Mouse (Mus musculus): Measurements from ENCODE around the gene Jag2. TPM values are rescaled to one million over a fixed set of nuclear protein-coding genes. Genes with fewer than 3 reads are reported as not detected.

The Jag2 gene
- polyA plus RNA-seq, 1 experiment: 0.25 TPM

DNA sequence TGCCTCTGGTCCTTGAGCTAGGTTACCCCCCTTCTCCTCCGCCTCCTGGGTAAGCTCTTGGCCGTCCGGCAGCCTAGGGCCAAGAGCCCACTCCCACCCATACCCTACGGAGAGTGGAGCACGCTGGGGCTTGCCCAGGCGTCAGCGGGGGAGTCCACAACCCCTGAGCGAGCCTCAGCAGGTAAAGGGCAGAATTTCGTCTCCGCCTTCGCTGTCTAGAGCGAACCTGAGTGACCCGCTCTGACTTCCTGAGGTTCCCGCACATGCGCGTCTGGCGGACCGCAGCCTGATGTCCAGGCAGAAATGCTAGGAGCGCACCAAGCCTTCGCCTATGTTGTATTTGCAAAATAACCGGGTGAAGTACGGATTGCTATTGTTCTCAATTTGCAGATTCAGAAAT is 55.4 kb downstream of the Jag2 start:
- no peaks in the 10 kb centered on the region for H3K4me1 ChIP-seq (ENCODE audit: control insufficient read depth, insufficient read depth, low read length)

DNA sequence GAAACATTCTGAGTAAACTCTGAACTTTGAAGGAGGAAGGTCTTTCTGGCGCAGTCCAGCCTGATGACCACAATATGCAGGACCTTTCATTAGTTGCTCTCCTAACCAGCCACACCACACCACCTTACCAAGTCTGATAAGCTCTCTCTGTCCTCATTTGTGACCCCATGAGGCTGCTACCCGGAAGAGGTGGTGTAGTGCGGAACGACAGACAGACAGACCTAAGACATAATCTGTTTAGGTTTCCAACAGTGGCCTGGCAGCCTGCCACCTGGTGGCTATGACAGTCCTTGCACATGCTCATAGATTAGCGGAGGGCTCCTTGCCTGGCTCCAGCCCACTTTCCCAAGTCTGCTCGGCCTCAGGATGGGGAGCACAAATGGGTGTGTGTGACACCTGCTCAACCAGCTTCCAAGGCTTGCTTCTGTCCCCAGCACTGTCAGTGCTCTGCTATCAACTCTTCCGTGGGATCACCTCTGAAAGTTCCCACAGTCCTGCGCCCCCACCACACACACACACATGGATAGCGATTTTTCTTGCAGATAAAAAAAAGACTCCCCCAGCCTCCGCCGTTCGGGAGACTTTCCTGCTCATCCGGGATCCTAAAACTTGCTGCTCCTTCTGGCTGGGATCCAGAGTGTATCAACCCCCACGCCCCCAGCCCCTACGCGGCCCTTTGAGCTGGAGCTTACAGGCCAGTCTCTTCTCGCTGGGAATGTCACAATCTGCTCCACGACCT is 56.0 kb downstream of the Jag2 start:
- H3K4me1 ChIP-seq (ENCODE audit: control insufficient read depth, insufficient read depth, low read length): no peaks in the 10 kb centered on the region
- no peak for TF ChIP-seq POLR2A (IDR thresholded peaks at IDR 0.05; ENCODE audit: low read depth, low read length)
- TF ChIP-seq CTCF (IDR thresholded peaks at IDR 0.05; ENCODE audit: borderline replicate concordance, insufficient read depth, low read length): peak; percentile 79
- H3K4me3 ChIP-seq (ENCODE audit: insufficient read depth, low read length): no peak overlapping the region
- no peak overlapping the region for H3K27ac ChIP-seq (ENCODE audit: insufficient read depth, low read length)

More for the DNA sequence above, 55.4 kb downstream of the Jag2 start:
- TF ChIP-seq CTCF (IDR thresholded peaks at IDR 0.05; ENCODE audit: borderline replicate concordance, insufficient read depth, low read length) (no peak), POLR2A (IDR thresholded peaks at IDR 0.05; ENCODE audit: low read depth, low read length) (no peak)
- Histone ChIP-seq H3K27ac (ENCODE audit: insufficient read depth, low read length) (no peak overlapping the region), H3K4me3 (ENCODE audit: insufficient read depth, low read length) (no peak overlapping the region)

DNA sequence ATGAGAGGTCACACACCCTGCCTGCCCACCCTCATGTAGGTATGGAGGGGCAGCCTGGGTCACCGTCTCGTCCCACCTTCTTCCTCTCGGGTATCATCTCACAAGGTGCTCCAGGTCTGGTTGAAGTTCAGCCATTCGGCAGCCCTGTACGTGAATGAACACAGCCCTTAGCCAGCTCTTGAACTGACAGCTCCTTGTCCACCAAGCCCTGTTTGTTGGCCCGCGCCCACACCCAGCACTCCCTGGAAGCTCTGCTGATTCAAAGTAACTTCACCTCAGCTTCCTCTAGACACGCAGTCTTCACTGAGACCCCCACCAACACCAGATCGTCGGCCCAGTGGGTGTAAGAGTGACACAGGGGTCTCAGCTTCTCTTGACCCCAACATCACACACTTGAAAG is 56.6 kb downstream of the Jag2 start:
- Histone ChIP-seq H3K4me1 (ENCODE audit: control insufficient read depth, insufficient read depth, low read length) (no peaks in the 10 kb centered on the region), H3K4me3 (ENCODE audit: insufficient read depth, low read length) (no peak overlapping the region), H3K27ac (ENCODE audit: insufficient read depth, low read length) (no peak overlapping the region)
- TF ChIP-seq POLR2A (IDR thresholded peaks at IDR 0.05; ENCODE audit: low read depth, low read length) (no peak), CTCF (IDR thresholded peaks at IDR 0.05; ENCODE audit: borderline replicate concordance, insufficient read depth, low read length) (no peak)

- no peak for TF ChIP-seq CTCF (IDR thresholded peaks at IDR 0.05; ENCODE audit: borderline replicate concordance, insufficient read depth, low read length)
- TF ChIP-seq POLR2A (IDR thresholded peaks at IDR 0.05; ENCODE audit: low read depth, low read length): no peak
- Histone ChIP-seq H3K4me3 (ENCODE audit: insufficient read depth, low read length) (no peak overlapping the region), H3K27ac (ENCODE audit: insufficient read depth, low read length) (no peak overlapping the region), H3K4me1 (ENCODE audit: control insufficient read depth, insufficient read depth, low read length) (peaks cover 5% of the 10 kb centered on the region; the same call in 1 of the 2 replicates)
Observed at GRCm38 (mm10) chr12:112871272-112871671, 58.3 kb downstream of the Jag2 start.

GRCm38 (mm10) chr12:112870775-112871174 is 58.8 kb downstream of the Jag2 start:
- Histone ChIP-seq H3K4me1 (ENCODE audit: control insufficient read depth, insufficient read depth, low read length) (peaks cover 5% of the 10 kb centered on the region; the same call in 1 of the 2 replicates), H3K27ac (ENCODE audit: insufficient read depth, low read length) (no peak overlapping the region), H3K4me3 (ENCODE audit: insufficient read depth, low read length) (no peak overlapping the region)
- TF ChIP-seq CTCF (IDR thresholded peaks at IDR 0.05; ENCODE audit: borderline replicate concordance, insufficient read depth, low read length) (no peak), POLR2A (IDR thresholded peaks at IDR 0.05; ENCODE audit: low read depth, low read length) (no peak)

GRCm38 (mm10) chr12:112869783-112870204 is 59.8 kb downstream of the Jag2 start:
- H3K4me3 ChIP-seq (ENCODE audit: insufficient read depth, low read length): no peak overlapping the region
- peaks cover 5% of the 10 kb centered on the region; the same call in 1 of the 2 replicates for H3K4me1 ChIP-seq (ENCODE audit: control insufficient read depth, insufficient read depth, low read length)
- TF ChIP-seq CTCF (IDR thresholded peaks at IDR 0.05; ENCODE audit: borderline replicate concordance, insufficient read depth, low read length): no peak
- TF ChIP-seq POLR2A (IDR thresholded peaks at IDR 0.05; ENCODE audit: low read depth, low read length): no peak
- no peak overlapping the region for H3K27ac ChIP-seq (ENCODE audit: insufficient read depth, low read length)

- Histone ChIP-seq H3K4me1 (ENCODE audit: control insufficient read depth, insufficient read depth, low read length) (peaks cover 5% of the 10 kb centered on the region; the same call in 1 of the 2 replicates), H3K4me3 (ENCODE audit: insufficient read depth, low read length) (no peak within 1 kb of the TSS), H3K27ac (ENCODE audit: insufficient read depth, low read length) (no peak within 1 kb of the TSS)
- TF ChIP-seq POLR2A (IDR thresholded peaks at IDR 0.05; ENCODE audit: low read depth, low read length) (no peak), CTCF (IDR thresholded peaks at IDR 0.05; ENCODE audit: borderline replicate concordance, insufficient read depth, low read length) (no peak)
Observed at GRCm38 (mm10) chr12:112868178-112869087, 61.1 kb downstream of the Jag2 start, which contains the start of gene Gpr132. Gpr132 (minus strand) TSS chr12:112868228.

- Histone ChIP-seq H3K27ac (ENCODE audit: insufficient read depth, low read length) (no peak overlapping the region), H3K4me1 (ENCODE audit: control insufficient read depth, insufficient read depth, low read length) (peaks cover 5% of the 10 kb centered on the region; the same call in 1 of the 2 replicates), H3K4me3 (ENCODE audit: insufficient read depth, low read length) (no peak overlapping the region)
- TF ChIP-seq POLR2A (IDR thresholded peaks at IDR 0.05; ENCODE audit: low read depth, low read length): no peak
- no peak for TF ChIP-seq CTCF (IDR thresholded peaks at IDR 0.05; ENCODE audit: borderline replicate concordance, insufficient read depth, low read length)
Observed at GRCm38 (mm10) chr12:112867106-112867674, 62.4 kb downstream of the Jag2 start.

DNA sequence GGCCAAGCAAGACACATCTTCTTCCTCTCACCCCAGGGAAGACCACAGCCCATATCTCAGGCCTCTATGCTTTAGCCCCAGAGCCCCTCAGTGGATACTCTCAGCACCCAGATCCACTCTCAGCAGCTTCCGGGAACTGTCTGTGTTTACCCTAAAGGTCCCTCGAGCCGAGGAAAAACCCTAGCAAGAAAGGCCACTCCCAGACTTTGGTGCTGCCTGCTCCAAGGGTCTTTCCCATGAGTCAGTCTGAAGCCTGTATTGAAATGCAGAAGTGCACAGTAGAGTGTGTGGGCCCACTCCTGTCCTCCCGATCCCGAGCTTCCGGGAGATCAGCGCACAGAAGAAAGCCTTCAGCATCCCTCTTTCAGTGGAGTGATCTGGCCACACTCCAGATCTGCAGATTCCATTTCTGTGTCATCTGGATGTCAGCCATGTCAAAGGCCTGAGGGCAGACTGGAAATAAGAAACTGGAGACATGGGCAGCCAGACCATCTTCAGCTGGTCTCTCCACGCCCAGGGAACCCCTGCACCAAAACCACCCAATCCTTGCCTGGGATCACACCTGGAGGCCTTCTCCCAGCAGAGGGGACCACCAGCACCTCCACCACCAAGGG is 63.0 kb downstream of the Jag2 start:
- no peak for TF ChIP-seq POLR2A (IDR thresholded peaks at IDR 0.05; ENCODE audit: low read depth, low read length)
- no peak for TF ChIP-seq CTCF (IDR thresholded peaks at IDR 0.05; ENCODE audit: borderline replicate concordance, insufficient read depth, low read length)

More for the DNA sequence above, 63.0 kb downstream of the Jag2 start:
- Histone ChIP-seq H3K4me3 (ENCODE audit: insufficient read depth, low read length) (no peak overlapping the region), H3K4me1 (ENCODE audit: control insufficient read depth, insufficient read depth, low read length) (peaks cover 5% of the 10 kb centered on the region; the same call in 1 of the 2 replicates), H3K27ac (ENCODE audit: insufficient read depth, low read length) (no peak overlapping the region)
